Mouse (Mus musculus) cerebellum, adult (tissue): ENCODE data around the gene Speg.
A peak's percentile ranks its signal among the peaks of the same experiment; 100 is the strongest.

Experiments
- ATAC-seq: cut with Nextera tagmentation; 2 replicates; pipeline ENCODE4 v1.9.2; 2017; ENCODE audit warnings: mild to moderate bottlenecking, moderate library complexity, mixed read lengths; ENCODE audit not compliant: insufficient number of reproducible peaks, low FRiP score, low TSS enrichment

Speg gene

GRCm38 (mm10) chr1:75388898-75389515, 13.9 kb downstream of the Speg start:
- no peak for ATAC-seq

GRCm38 (mm10) chr1:75393139-75393538, 18.0 kb downstream of the Speg start:
- ATAC-seq: peak; percentile 84

GRCm38 (mm10) chr1:75393846-75394245, 18.7 kb downstream of the Speg start:
- ATAC-seq: no peak

- ATAC-seq: peak; percentile 47
These were observed 23.8 kb downstream of the Speg start for GRCm38 (mm10) chr1:75398761-75399402.

GRCm38 (mm10) chr1:75399755-75400492, 24.8 kb downstream of the Speg start:
- ATAC-seq: peak; percentile 21; the same call in 1 of the 2 replicates

- no peak for ATAC-seq
These were observed 25.5 kb downstream of the Speg start for GRCm38 (mm10) chr1:75400493-75401115.

- no peak for ATAC-seq
These were observed 30.4 kb downstream of the Speg start for GRCm38 (mm10) chr1:75405547-75405946.

GRCm38 (mm10) chr1:75406173-75406572, 31.1 kb downstream of the Speg start:
- ATAC-seq: no peak

- ATAC-seq: no peak
These were observed 32.0 kb downstream of the Speg start for GRCm38 (mm10) chr1:75407056-75407455.

- ATAC-seq: no peak
These were observed 33.1 kb downstream of the Speg start for GRCm38 (mm10) chr1:75408210-75408609.

- ATAC-seq: no peak
These were observed 34.9 kb downstream of the Speg start for GRCm38 (mm10) chr1:75409950-75410349.

GRCm38 (mm10) chr1:75412196-75412595, 37.1 kb downstream of the Speg start:
- ATAC-seq: no peak

- ATAC-seq: peak; percentile 67; the same call in 1 of the 2 replicates
These were observed 38.7 kb downstream of the Speg start for GRCm38 (mm10) chr1:75413749-75414148.

GRCm38 (mm10) chr1:75421794-75422193, 46.7 kb downstream of the Speg start:
- ATAC-seq: no peak

GRCm38 (mm10) chr1:75422216-75422822, 47.2 kb downstream of the Speg start:
- ATAC-seq: no peak

- no peak for ATAC-seq
These were observed 47.9 kb downstream of the Speg start for GRCm38 (mm10) chr1:75422823-75423471.

- no peak for ATAC-seq
These were observed 48.8 kb downstream of the Speg start for GRCm38 (mm10) chr1:75423780-75424390.

- ATAC-seq: no peak
These were observed 50.8 kb downstream of the Speg start for GRCm38 (mm10) chr1:75425796-75426471.
